Mouse (Mus musculus) stomach, embryonic 14.5 days (tissue): ENCODE measurements at regions not wholly inside any gene's neighbourhood (a gene's known extent, or its start where the extent isn't known, plus 50 kb on each side); places are given as distances from the start of the nearest gene placed in this dataset.

Experiments
- ATAC-seq: fragments of 200-750 bp; cut with Nextera tagmentation; 2 replicates; pipeline ENCODE4 v1.8.0; 2017; ENCODE audit warnings: low read depth, moderate TSS enrichment; ENCODE audit not compliant: insufficient number of reproducible peaks, insufficient read depth, low FRiP score
- H3K27ac ChIP-seq: fragments of 300-500 bp; sonication (generic); 2 replicates; pipeline ENCODE4 v1.5.1; 2014; ENCODE audit warnings: mild to moderate bottlenecking, low read length, moderate library complexity, mixed read lengths
- H3K27me3 ChIP-seq: fragments of 300-500 bp; sonication (generic); 2 replicates; pipeline ENCODE4 v1.6.1; 2014; ENCODE audit warnings: low read length, control low read depth, mixed read lengths; ENCODE audit not compliant: control insufficient read depth, insufficient read depth
- H3K36me3 ChIP-seq: fragments of 300-500 bp; sonication (generic); 2 replicates; pipeline ENCODE4 v1.6.1; 2014; ENCODE audit warnings: mild to moderate bottlenecking, control low read depth, low read length, moderate library complexity, mixed read lengths; ENCODE audit not compliant: control insufficient read depth, insufficient read depth
- H3K4me1 ChIP-seq: fragments of 300-500 bp; sonication (generic); 2 replicates; pipeline ENCODE4 v1.6.1; 2014; ENCODE audit warnings: low read length, control low read depth, mixed read lengths; ENCODE audit not compliant: control insufficient read depth, insufficient read depth
- H3K4me2 ChIP-seq: fragments of 300-500 bp; sonication (generic); replicated peaks from 2 replicates; pipeline ENCODE4 v1.6.1; 2014; ENCODE audit warnings: low read depth, low read length, control low read depth
- H3K4me3 ChIP-seq: fragments of 300-500 bp; sonication (generic); 2 replicates; pipeline ENCODE4 v1.5.1; 2014; ENCODE audit warnings: low read depth, low read length, control low read depth
- H3K9ac ChIP-seq: fragments of 300-500 bp; sonication (generic); replicated peaks from 2 replicates; pipeline ENCODE4 v1.6.1; 2014; ENCODE audit warnings: low read depth, mild to moderate bottlenecking, control low read depth, low read length, moderate library complexity, mixed read lengths
- H3K9me3 ChIP-seq: fragments of 300-500 bp; sonication (generic); 2 replicates; pipeline ENCODE4 v1.6.1; 2016; ENCODE audit warnings: low read depth, low read length, control low read depth; ENCODE audit not compliant: control insufficient read depth
- WGBS: fragments of 180-500 bp; shearing (Covaris S2); extraction: QIAGEN DNeasy Blood & Tissue Kit; methylation state at CpG from one replicate; pipeline ENCODE4 v1.1.7; 2014; 5-methylcytosine and 5-hydroxymethylcytosine counted together

DNA sequence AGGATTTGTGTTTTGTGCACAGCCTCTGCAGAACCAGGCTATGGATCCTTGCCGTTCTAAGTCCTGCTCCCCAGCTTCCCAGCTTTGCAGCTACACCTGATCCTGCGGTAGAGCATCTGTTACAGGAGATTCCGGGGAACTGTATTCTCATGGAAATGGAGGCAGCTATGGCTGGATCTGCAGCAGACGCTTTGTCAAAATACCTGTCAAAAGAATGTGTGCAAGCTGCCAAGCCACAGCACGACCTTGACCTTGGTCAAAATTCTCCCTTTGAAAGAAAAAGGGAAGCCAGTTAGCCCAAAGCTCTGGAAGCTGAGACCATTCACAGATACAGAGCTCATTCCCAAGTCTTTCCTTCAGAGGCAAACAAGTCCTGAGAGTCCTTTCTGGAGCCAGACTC is 255.3 kb downstream of the Med13l start:
- Histone ChIP-seq H3K4me1 (no peaks in the 10 kb centered on the region), H3K36me3 (no peaks in the 10 kb centered on the region), H3K27ac (no peak overlapping the region), H3K9ac (no peak overlapping the region), H3K4me2 (no peak overlapping the region), H3K27me3 (no peaks in the 10 kb centered on the region), H3K9me3 (no peaks in the 10 kb centered on the region), H3K4me3 (no peak overlapping the region)
- ATAC-seq = no peak
- WGBS = 63% methylated on average over 5 of the region's 5 CpGs

- no peak for ATAC-seq
- 60% methylated on average over 7 of the region's 7 CpGs for WGBS
- Histone ChIP-seq H3K4me1 (no peaks in the 10 kb centered on the region), H3K4me3 (no peak overlapping the region), H3K36me3 (no peaks in the 10 kb centered on the region), H3K9ac (no peak overlapping the region), H3K27ac (no peak overlapping the region), H3K4me2 (no peak overlapping the region), H3K9me3 (peaks cover 6% of the 10 kb centered on the region; the same call in 1 of the 2 replicates), H3K27me3 (no peaks in the 10 kb centered on the region)
Observed at GRCm38 (mm10) chr5:118818294-118818693, 257.8 kb downstream of the Med13l start.

DNA sequence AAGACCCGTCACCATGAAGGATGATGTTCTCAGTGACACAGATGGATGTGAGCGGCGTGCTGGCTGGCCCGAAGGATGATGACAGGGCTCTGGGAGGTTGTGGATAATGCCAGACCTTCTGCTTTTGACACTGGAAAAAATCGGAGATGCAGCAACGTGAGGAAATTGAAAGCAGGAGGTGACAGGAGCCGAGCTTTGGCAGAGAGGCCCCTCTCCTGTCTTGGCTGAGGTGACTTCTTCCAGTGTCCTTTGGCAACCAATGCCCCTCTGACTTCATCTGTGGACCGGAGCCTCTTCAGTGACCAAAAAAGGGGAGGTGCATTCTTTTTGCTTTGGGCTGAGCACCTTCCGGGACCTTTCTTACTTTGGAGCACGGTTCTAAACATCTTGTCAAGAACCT is 264.3 kb downstream of the Med13l start:
- H3K4me1 ChIP-seq = no peaks in the 10 kb centered on the region
- H3K4me3 ChIP-seq = no peak overlapping the region
- no peak overlapping the region for H3K4me2 ChIP-seq
- no peak overlapping the region for H3K27ac ChIP-seq
- no peaks in the 10 kb centered on the region for H3K27me3 ChIP-seq
- no peak for ATAC-seq
- H3K36me3 ChIP-seq = no peaks in the 10 kb centered on the region
- no peak overlapping the region for H3K9ac ChIP-seq
- WGBS = 73% methylated on average over 10 of the region's 10 CpGs
- H3K9me3 ChIP-seq = peaks cover 6% of the 10 kb centered on the region; the same call in 1 of the 2 replicates

DNA sequence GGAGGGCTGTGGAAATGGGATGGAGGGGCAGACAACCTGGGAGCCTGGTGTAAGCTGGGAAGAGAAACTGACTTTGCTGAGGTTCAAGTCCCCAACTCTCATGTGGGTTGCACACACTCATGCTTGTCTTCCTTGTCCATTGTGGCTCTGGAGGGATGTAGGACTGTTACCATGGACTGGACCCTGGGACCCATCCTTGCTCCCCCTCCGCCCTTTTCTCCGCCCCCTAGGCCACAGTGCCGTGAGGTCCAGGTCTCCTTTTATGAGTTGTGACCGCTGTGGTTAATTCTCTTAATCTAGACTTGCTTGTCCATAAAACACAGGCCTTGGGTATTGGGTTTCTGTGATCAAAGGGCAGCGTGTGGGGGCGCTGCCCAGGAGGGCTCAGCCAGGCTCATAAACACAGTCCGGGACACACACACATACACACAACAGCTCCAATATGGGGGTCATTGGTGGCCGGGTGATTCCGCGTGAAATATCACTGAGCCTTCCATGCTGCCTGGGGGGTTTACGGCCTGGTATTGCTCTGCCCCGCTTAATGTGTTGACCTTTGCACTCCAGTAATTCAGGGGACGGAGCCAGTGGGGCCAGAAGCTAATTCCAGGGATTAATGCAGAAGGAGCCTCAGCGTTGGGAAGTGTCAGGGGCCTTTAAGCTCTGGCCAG is 268.7 kb downstream of the Med13l start:
- no peaks in the 10 kb centered on the region for H3K27me3 ChIP-seq
- no peak overlapping the region for H3K4me2 ChIP-seq
- no peak for ATAC-seq
- no peak overlapping the region for H3K27ac ChIP-seq
- no peaks in the 10 kb centered on the region for H3K36me3 ChIP-seq
- H3K9ac ChIP-seq = no peak overlapping the region
- H3K4me1 ChIP-seq = no peaks in the 10 kb centered on the region
- no peak overlapping the region for H3K4me3 ChIP-seq
- WGBS = 56% methylated on average over 14 of the region's 14 CpGs
- no peaks in the 10 kb centered on the region for H3K9me3 ChIP-seq

DNA sequence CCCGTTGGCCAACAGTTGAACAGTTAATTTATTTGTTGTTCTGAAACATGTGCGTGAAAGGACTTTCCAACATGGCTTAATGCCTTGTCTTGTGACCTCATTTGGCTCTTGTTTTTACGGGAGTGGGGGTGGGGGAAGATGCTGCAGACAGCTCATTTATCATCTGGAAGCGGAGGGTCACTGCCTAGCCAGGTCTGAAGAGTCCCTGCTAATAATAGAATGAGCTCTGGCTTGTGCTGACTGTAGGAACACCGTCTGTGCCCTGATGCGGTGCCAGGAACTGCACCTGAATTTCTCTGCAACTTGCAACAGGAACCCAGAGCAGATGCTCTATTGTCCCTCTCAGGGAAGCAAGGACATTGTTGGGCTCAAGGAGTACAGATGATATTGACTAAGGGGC is 272.2 kb downstream of the Med13l start:
- H3K4me1 ChIP-seq = no peaks in the 10 kb centered on the region
- no peak for ATAC-seq
- no peaks in the 10 kb centered on the region for H3K9me3 ChIP-seq
- 22% methylated on average over 6 of the region's 6 CpGs for WGBS
- no peak overlapping the region for H3K4me2 ChIP-seq
- no peaks in the 10 kb centered on the region for H3K27me3 ChIP-seq
- no peak overlapping the region for H3K4me3 ChIP-seq
- no peak overlapping the region for H3K9ac ChIP-seq
- no peaks in the 10 kb centered on the region for H3K36me3 ChIP-seq
- no peak overlapping the region for H3K27ac ChIP-seq

DNA sequence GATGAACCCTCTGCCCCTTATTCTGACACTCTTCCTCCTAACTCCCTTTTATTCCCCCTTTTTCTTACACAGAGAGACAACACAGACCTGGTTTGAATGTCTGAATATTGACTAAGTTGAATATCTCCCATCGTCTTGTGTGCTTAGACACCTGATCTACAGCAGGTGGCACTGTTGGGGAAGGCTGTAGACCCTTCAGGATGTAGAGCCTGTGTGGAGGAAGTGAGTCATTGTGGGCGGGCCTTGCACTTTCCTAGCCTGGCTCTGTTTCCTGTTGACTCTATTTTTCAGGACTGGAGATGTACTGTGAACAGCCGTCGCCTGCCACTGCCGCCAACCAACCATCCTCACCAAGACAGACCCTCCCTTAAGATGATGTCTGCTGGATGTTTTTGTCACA is 273.6 kb downstream of the Med13l start:
- no peak overlapping the region for H3K27ac ChIP-seq
- H3K4me1 ChIP-seq = no peaks in the 10 kb centered on the region
- H3K36me3 ChIP-seq = no peaks in the 10 kb centered on the region
- no peak overlapping the region for H3K4me3 ChIP-seq
- no peaks in the 10 kb centered on the region for H3K27me3 ChIP-seq
- no peaks in the 10 kb centered on the region for H3K9me3 ChIP-seq
- WGBS = 90% methylated on average over 5 of the region's 5 CpGs
- no peak for ATAC-seq
- H3K4me2 ChIP-seq = no peak overlapping the region
- no peak overlapping the region for H3K9ac ChIP-seq

- Histone ChIP-seq H3K4me1 (no peaks in the 10 kb centered on the region), H3K36me3 (no peaks in the 10 kb centered on the region), H3K9ac (no peak overlapping the region), H3K27ac (no peak overlapping the region), H3K4me3 (no peak overlapping the region), H3K9me3 (no peaks in the 10 kb centered on the region), H3K27me3 (no peaks in the 10 kb centered on the region), H3K4me2 (no peak overlapping the region)
- WGBS = 33% methylated on average over 1 of the region's 1 CpGs
- ATAC-seq = no peak
Observed at GRCm38 (mm10) chr5:118837001-118837400, 276.5 kb downstream of the Med13l start.

DNA sequence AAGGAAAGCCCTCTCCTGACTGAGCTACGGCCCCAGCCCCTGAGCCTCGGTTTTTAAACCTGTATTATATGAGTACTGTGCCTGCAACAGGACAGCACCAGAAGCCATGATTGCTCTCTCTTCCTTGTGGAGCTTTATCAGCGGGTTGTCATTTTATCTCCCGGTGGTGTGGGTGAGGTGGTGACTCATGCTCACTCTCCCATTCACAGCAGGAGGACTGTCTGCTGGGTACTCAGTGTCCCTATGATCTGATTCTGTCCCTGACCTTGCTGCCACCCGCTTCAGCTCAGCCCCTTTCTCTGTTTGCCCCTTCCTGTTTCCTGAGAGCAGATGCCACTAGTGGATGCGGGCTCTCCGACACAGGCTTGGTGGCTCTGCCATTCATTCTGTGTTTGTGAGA is 277.9 kb downstream of the Med13l start:
- Histone ChIP-seq H3K27me3 (no peaks in the 10 kb centered on the region), H3K4me3 (no peak overlapping the region), H3K4me2 (no peak overlapping the region), H3K4me1 (no peaks in the 10 kb centered on the region), H3K36me3 (no peaks in the 10 kb centered on the region), H3K9me3 (no peaks in the 10 kb centered on the region), H3K9ac (no peak overlapping the region), H3K27ac (no peak overlapping the region)
- no peak for ATAC-seq
- 65% methylated on average over 7 of the region's 7 CpGs for WGBS

DNA sequence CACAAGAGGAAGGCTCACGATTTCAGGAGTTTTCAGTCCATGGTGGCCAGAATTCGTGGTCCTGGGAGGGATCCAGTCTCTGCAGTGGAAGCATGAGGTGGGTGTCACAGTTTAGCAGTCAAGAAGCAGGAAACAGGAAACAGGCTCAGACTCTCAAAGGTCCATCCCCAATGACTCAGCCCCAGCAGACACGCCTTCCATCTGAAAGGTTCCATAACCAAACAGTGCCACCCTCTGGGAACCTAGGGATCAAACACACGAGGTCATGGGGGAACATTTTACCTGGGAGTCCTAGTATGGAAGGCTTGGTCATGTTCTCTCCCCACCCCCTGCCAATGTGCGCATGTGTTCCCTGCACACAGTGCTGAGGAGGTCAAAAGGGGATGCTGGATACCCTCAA is 279.4 kb downstream of the Med13l start:
- 64% methylated on average over 5 of the region's 5 CpGs for WGBS
- ATAC-seq = no peak

More for the DNA sequence above, 279.4 kb downstream of the Med13l start:
- Histone ChIP-seq H3K4me3 (no peak overlapping the region), H3K4me2 (no peak overlapping the region), H3K27me3 (no peaks in the 10 kb centered on the region), H3K27ac (no peak overlapping the region), H3K9ac (no peak overlapping the region), H3K9me3 (no peaks in the 10 kb centered on the region), H3K36me3 (no peaks in the 10 kb centered on the region), H3K4me1 (no peaks in the 10 kb centered on the region)
